Mouse (Mus musculus): Measurements from ENCODE around the gene Efr3b.
A peak's percentile ranks its signal among the peaks of the same experiment; 100 is the strongest.

Efr3b gene

DNA sequence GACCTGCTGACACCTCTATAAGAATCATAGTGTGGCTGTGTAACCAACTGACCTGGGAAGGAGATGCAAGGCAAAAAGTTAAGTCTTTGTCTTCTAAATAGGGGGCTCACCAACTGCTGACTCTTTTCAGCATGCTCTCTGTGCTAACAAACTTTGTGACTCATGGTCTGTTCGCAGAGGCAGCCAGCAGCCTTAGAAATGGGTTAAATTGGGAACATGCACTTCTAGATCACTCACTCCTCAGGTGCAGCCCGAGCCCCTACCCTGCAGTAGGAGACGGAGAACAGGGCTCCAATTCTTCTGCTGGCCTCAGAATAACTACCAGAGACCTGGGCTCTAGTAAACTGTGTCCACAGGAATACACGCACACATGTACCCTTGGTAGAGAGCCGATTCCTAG, 1.2 kb downstream of the Efr3b start:
- DNase-seq (ENCODE audit: low spot score in 2 of 2): no peak

DNA sequence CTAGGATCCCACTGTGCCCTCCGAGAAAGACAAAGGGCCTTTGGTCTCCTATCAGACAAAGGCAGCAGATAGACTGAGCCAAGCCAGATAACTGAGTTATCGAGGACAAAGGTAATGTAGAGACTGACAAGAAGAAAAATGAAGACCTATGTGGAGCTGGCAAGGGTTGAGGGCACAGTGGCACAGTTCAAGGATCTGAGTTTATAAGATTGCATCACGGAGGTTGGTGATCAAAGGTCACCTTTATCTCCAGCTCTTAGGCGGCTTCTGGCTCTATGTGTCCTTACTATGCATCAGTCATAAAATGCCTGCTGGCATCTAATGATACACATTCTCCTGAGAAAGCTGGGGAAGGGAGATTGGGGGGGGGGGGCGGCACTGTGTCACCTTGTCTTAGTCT, 2.6 kb downstream of the Efr3b start:
- no peak for DNase-seq (ENCODE audit: low spot score in 2 of 2)

DNA sequence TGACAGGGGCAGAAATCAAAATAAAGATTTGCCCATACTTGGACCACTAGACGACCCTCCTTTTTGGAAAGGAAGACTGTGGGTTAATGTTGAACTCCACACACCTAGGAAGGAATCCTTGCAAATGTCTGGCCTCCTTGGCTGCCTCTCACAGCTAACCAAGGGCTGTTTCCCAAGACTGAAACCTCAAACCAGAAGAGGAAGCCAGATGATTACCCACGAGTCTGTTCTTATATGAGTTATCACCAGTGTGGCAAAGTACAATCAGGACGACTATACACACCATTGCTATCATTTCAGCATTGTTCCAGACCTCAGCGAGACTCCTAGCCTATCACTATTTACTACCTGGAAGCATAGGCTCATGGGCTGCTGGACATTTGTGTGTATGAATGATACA, 9.7 kb downstream of the Efr3b start:
- DNase-seq (ENCODE audit: low spot score in 2 of 2): no peak

DNA sequence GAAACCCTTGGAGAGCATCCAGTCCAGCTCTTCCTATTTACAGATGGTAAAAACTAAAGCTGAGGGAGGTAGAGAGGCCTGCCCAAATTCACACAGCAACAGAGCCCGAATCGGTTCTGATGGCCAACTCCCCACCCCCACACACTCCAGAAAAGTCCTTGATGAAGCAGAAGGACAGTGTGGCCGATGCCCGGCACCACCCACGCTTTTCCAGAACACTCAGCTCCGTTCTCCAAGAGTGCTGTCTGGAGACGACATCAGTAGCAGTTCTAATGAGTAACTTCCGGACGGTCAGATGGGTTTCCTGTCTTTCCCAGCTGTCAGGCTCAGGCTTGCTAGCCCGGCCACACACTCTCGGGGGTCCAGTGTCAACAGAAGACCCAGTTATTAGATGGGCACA, 10.2 kb downstream of the Efr3b start:
- peak in 1 of 2 experiments; percentile 69 for DNase-seq (ENCODE audit: low spot score in 2 of 2)

DNA sequence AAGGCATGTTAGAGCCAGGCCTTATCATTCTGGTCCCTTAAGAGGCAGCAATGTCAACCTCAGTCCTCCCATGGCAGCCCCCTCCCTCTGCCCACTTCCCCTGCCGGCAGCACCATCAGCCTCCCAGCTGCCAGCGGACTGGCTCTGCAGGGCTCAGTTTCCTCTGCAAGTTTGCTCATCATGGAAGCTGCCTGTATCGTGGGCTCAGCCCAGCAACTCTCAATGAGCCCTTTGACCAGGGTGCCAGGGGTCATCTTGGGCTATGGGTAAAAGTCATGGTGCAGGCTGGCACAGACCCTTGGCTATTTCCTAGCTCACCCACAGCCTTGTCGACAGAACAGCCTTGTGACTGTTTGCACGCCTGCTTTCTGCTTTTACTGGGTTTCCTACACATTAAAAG, 14.4 kb downstream of the Efr3b start:
- no peak for DNase-seq (ENCODE audit: low spot score in 2 of 2)

DNA sequence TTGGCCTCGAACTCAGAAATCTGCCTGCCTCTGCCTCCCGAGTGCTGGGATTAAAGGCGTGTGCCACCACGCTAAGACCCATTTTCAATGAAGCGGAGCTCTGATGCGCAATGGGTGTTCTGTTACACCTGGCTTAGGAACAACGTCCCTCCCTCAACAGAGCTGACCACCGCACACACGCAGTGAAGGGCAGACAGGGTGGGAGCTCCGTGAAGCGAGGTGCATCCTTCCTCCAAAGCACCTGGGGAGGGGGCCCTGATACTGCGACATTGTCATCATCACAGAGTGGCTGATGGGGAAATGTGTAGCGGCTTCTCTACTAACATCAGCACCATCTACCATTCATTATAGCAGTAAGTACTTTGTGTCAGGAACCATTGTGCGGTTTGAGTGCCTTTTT, 15.2 kb downstream of the Efr3b start:
- DNase-seq (ENCODE audit: low spot score in 2 of 2): no peak

DNA sequence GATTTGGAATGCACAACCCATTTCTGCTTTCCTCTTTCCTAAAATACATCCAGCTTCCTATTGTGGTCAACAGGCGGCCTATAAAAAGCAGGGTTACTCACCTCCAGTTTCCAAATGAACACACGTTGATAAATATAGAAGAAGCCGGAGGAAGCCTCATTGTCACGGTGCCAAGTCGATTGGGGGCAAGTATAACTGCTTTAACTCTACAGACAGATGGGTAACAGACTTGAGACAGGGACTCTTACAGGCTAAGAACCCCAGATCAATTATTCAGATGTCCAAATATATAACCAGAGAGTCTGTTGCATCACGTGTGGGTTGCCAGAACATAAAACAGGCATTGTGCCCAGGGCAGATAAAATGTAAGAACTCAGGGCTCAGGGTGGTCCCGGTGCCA, 15.9 kb downstream of the Efr3b start:
- DNase-seq (ENCODE audit: low spot score in 2 of 2): peak in 1 of 2 experiments; percentile 53

DNA sequence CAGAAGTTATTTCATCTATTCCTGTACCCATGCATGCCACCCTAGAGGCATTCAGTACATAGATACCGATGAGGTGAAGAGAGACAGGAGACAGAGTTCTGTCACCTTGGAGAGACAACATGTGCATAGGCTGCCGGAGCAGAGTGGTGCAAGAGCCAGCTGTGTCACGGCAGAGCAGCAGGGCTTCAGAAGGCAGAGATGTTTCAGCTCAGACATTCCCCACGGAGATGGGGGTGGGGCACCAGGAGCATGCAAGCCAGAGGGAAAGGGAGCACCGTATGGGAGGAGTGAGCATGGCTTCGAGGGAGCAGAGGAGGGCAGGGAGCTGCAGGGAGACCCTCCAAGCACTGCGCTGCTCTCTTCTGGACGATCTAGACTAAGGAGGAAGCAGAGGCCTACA, 18.2 kb downstream of the Efr3b start:
- no peak for DNase-seq (ENCODE audit: low spot score in 2 of 2)

DNA sequence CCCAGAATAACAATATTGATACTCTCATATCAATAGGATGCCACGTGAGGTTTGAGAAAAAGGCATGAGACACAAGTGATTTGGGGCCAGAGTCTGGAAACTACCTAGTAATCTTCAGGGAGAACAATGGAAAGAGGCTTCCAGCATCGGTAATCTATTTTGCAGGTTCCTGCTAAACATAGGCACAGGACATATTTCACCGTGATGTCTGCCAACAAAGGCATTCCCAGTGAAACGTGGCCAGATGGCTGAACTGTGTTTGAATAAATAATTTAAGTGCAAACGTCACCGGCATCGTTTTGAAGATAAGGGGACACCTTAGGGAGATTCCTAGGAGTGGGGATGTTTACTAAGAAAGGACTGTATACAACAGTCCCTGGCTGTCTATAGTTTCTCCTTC, 22.4 kb downstream of the Efr3b start:
- DNase-seq (ENCODE audit: low spot score in 2 of 2): peak in 1 of 2 experiments; percentile 38

DNA sequence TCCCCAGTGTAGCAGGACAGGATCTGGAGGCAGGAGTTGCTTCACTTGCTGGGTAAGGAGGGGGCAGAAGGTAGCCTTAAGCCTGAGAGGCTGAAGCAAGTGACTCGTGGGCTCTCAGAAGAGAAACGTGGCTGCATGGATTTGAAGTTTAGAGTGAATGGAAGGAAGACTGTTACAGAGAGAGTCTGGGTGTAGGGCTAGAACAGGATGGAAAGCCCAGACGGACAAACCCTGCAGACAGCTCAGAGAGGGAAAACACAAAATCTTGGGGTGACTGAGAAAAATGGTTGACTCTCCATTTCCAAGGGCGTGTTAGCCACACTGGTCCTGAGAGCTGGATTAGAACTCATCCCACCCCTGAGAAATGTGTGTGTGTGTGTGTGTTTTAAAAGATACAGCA, 23.0 kb downstream of the Efr3b start:
- DNase-seq (ENCODE audit: low spot score in 2 of 2): no peak

DNA sequence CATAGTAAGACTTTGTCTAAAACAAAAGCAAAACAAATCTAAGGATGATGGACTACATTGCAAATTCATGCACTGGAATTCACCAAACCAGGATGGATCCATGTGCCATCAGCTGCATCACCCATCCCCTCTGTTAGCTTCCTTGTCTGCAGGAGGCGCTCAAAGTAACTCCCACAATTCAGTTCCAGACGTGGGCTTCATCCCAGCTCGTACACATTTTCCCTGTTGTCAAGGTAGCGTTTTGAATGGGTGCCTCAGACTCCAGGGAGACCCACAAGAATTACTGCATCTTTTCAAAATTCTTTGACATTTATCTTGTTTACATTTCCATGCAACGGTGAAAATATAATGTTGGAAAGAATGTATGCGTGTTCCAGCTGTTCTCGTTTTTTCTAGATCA, 23.5 kb downstream of the Efr3b start:
- no peak for DNase-seq (ENCODE audit: low spot score in 2 of 2)

DNA sequence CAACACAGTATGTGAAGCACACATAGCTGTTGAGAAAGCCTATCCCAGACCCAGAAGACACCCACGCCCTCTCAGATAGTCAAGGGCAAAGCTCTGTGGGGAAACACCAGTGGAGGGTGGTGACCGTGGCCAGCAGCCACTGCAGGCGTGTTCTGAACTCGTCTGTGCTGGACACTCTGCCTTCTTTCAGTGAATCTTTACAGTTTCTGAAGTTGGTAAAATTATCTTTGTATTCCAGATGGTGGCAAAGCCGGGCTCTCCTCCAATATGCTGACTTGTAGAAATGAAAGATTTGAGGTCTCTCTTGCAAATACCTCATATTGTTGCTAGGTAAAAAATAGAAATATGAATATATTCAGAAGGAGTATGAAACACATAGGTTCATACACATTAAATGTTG, 27.0 kb downstream of the Efr3b start:
- DNase-seq (ENCODE audit: low spot score in 2 of 2): peak in 1 of 2 experiments; percentile 82

DNA sequence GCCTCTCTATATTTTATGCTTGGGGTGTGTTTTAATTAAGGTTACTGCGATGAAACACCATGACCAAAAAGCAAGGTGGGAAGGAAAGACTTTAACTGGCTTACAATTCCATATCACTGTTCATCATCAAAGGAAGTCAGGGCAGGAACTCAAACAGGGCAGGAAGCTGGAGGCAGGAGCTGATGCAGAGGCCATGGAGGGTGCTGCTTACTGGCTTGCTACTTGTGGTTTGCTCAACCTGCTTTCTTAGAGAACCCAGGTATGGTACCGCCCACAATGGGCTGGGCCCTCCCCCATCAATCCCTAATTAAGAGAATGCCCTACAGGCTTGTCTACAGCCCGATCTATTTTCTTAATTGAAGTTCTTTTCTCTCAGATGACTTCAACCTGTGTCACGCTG, 27.4 kb downstream of the Efr3b start:
- DNase-seq (ENCODE audit: low spot score in 2 of 2): no peak

DNA sequence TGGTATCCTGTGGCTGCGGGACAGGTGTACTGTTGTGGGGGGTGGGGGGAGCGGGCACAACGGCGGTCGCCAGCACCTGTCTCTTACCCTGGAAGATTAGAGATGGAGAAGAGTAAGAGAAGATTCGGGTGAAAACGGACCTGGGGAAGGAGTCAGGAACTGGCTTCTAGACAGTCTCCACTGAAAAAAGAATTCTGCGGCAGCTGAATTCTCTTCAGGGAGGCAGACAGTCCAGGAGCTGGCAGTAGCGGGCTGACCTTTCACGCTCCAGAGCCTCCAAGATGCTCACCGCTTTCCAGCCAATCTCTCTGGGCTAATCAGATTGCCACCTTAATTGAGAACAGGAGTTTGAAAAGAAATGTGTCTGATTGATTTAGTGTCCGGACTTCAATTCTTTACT, 30.0 kb downstream of the Efr3b start:
- DNase-seq (ENCODE audit: low spot score in 2 of 2): no peak

DNA sequence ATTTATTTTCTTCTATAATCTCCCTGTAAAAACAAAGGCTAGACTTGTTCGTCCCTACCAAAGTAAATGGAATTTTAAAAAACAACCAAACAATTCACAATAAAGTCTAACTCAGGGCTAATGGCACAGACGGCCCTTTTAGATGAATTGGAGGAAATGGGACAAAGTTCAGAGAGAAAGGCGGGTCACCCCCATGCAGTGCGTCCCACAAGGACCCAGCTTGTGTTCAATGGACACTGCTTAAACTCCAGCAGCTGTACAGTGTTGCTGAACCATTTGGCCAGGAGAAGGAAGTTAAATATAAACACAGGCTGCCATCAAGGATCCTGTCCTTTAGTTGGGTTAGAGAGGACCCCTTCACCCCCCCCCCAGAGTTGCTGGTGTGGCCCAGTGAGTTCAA, 30.9 kb downstream of the Efr3b start:
- DNase-seq (ENCODE audit: low spot score in 2 of 2): no peak

DNA sequence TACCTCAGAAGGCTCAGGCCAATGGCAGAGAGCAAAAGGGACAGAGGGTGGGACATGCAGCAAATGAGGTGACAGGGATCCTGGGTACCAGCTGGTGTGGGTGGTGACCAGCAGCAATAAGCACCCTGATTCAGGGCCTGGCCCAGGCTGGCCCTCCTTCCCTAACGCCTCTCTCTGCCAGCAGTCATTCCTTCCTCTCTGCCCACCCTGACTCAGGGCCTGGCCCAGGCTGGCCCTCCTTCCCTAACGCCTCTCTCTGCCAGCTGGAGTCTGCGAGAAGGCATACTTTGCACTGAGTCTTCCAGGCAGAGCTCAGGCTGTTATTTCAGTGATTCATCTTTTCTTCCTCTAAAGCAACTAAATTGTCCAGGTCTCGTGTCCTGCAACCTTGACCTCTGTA, 31.5 kb downstream of the Efr3b start:
- DNase-seq (ENCODE audit: low spot score in 2 of 2): no peak

DNA sequence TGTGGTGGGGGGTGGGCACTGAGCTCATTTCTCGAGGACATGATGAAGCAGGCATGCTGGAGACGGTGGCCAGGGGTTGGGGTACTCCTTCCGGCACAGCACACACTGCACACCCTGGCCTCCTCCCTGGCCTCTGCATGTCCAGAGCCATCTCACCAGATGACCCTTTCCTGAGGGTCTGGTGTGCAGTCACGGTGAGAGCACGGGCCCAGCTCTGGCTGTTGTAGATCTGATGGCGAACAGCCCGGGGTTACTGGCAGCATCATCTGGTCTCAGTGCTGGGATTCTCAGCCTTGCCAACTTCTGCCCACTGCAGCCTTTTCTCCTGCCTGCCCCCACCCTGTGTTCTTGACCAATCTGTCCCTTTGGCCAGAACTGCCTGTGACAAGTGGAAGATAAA, 32.6 kb downstream of the Efr3b start:
- DNase-seq (ENCODE audit: low spot score in 2 of 2): peak in 1 of 2 experiments; percentile 53

DNA sequence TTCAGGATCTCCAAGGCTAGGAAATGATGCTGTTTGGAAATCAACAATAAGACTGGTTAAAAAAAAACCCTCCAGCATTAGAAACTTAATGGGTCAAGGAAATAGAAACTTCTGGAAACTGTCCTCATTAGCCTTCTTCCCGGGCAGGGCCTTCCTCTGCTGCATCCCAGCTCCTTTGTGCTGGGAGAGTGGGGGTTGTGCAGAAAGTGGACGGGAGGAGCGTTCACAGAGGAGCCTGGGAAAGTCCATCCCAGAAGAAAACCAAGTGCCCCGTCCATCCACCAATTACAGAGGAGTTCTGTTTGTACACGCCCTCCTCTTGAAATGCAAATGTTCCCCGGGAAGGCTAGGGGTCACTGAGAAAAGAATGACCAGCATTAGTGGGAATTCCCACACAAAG, 34.1 kb downstream of the Efr3b start:
- no peak for DNase-seq (ENCODE audit: low spot score in 2 of 2)

DNA sequence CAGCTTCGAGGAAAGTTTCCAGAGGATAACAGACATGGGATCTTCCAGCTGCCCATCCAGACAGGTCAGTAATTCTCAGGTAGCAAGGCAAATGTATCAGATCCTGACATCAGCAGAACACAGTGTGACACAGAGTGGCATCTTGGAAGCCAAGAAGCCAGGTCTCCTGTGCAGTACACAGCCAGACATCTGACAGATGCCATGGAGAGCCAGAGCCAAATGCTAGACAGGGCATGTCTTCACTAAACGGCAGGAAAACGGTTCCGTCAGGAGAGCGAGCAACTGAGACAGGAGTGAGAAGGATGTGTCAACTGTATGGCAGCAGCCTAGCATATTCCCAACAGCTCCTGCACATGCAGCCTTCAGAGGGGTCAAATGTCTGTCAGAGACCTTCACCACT, 38.3 kb downstream of the Efr3b start:
- no peak for DNase-seq (ENCODE audit: low spot score in 2 of 2)

DNA sequence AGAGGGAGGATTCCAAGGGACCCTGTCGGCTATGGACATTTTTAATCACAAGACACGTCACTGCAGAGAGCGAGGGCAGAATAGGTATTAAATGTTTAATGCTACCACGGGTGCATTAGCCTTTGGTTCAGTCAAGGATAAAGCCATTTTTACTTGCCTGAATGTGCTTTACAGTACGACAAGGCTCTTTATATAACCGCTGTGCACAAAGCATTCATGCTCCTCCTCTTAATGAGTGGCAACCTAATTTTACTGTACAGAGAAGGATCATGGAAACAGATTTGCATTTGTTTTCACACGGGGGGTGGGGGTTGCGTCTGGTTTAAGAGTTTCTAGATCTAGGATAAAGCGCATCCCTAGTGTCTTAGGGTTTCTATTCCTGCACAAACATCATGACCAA, 42.0 kb downstream of the Efr3b start:
- no peak for DNase-seq (ENCODE audit: low spot score in 2 of 2)

DNA sequence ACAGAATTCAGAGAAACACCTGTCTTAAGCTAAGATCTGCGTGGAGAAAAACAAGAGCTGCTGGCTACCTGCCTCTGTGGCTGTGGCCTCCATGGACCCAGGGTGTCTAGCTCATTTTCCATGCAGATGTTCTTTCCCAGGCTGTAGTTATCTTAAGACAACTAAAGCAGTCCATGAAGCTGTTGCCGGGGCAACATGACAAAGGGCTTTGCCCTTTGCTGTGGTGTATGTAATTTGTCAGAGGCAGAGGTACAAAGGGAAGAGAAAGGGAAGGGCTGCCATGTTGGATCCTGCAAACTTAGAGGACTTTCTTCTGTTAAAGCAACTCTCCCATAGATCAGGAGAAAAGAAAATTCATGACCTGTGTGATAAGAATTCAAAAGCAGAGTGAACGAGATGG, 47.7 kb downstream of the Efr3b start:
- DNase-seq (ENCODE audit: low spot score in 2 of 2): no peak

DNA sequence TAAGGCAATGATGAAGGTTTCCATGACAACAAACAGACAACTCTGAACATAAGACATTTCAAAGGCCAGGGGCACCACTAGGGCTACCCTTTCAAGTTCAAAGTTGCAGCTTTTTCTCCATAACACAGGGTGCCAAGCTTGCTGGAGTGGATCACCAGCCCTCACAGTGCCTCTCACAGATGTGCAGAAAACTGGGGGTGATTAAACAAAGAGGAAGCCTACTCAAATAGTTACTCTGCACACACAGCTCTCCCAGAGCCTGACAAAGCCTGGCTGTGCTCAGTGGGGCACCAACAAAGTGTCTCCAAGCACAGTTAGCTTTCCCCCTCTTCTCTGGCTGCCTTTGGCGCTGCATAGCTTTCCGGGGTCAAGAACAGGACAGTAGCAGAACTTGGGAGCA, 48.8 kb downstream of the Efr3b start:
- no peak for DNase-seq (ENCODE audit: low spot score in 2 of 2)

DNA sequence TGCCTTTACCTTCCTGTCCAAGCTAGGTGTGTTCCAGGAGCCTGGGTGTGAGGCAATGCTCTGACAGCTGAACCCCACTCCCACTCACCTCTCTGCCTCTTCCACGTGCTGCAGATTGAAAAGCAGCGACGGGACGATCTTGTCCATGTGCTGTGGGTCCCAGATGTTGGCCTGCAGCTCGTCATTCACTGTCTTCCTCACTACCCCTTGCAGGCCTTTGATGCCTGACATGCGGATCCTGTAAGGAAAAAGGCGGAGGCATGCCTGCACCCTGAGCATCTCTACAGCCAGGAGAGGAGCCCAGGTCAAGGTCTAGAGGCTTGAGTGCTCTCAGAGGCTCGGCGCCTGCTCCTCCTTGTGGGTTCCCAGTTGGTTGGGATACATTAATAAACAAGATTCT, 54.3 kb downstream of the Efr3b start:
- no peak for DNase-seq (ENCODE audit: low spot score in 2 of 2)

DNA sequence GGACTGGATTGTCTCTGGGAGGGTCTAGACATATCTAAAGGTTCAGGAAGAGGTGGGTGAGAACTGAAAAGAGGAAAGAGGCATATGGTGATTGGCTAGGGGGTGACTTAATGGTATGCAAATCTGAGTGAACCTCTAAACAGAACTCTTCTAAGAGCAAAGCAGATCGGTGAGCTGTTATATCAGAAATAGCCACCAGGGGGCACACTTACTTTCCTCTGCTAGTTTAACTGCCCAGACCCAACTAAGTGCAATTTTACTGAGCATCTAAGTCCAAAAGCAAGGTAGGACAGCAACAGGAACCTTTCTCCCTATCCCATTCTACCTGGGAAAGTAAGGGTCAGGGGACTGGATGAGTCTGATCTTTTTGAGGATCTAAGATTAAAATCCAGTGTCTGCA, 55.0 kb downstream of the Efr3b start:
- DNase-seq (ENCODE audit: low spot score in 2 of 2): peak in 1 of 2 experiments; percentile 92

DNA sequence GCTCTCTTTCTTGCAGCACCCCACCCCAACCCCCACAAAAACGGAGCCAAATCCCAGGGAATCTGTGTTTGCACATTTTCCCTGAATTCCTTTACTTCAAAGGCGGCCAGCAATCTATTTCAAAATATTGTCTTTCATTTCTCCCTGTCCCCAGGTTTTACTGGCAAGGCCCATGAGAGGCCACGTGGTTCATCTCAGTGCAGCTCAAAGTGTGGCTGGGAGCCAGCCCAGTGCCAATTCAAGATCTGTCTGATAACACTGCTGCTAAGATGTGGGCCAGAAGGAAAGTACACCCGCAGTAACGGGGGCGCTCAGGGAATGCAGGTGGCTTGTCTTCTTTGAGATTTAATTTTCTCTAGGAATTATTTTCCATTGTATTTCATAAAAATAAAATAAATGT, 56.5 kb downstream of the Efr3b start:
- peak in 1 of 2 experiments; percentile 69 for DNase-seq (ENCODE audit: low spot score in 2 of 2)

Measured in left cerebral cortex, adult 9 months (tissue).